8 mouse cellular contexts compared by ENCODE assay signal in the genomic region with DNA sequence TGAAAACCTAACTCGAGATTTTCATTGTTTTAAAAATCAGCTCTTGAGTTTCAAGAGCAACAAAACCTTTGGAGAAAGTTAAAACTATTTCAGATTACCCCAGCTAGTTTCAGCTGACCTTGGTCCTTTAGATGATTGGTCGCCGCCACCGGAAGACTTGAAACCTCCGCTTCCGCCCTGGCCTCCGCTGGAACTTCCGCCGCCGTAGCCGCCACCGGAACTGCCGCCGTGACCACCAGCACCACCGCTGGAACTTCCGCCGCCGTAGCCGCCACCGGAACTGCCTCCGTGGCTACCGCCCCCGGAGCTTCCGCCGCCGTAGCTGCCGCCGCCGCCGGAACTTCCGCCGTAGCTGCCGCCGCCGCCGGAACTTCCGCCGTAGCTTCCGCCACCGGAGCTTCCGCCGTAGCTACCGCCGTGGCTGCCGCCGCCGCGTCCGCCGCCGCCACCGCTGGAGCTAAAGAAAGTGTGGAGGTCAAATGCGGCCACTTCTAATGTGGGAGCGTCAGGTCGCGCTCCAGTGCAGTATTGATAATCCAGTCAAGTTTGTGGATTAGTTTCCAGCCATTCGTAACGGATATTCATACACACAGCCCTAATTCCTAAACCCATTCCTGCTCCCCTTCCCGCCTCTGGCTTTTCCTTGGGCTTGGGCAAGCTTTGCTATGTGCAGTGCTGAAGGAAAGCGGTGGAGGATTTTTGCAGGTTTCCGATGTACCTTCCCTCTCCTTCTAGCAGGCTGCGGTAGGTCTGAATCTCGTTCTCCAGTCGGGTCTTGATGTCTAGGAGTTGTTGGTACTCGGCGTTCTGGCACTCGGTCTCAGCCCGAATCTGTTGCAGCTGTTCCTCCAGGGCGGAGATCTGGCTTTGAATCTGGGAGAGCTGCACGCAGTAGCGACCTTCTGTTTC. TPM values are rescaled to one million over a fixed set of nuclear protein-coding genes. Genes with fewer than 3 reads are reported as not detected.
DNase-seq lines count a peak whose midpoint lies in the region; ATAC-seq and TF ChIP-seq lines count a peak whose summit lies in the region.

No protein-coding gene starts in this region.

- no peaks in the 10 kb centered on the region for H3K36me3 ChIP-seq in erythroblast, embryonic 14.5 days (ENCODE audit: control insufficient read depth)
- no peaks in the 10 kb centered on the region for H3K36me3 ChIP-seq in embryonic facial prominence, embryonic 14.5 days (ENCODE audit: control insufficient read depth, insufficient read depth, low read length)
- 0 out of 2 replicates have a peak, but pooled peaks cover 2% of the 10 kb centered on the region for H3K36me3 ChIP-seq in heart, embryonic 10.5 days
- no peaks in the 10 kb centered on the region for H3K36me3 ChIP-seq in kidney, embryonic 15.5 days
- no peaks in the 10 kb centered on the region for H3K36me3 ChIP-seq in limb, embryonic 15.5 days
- no peaks in the 10 kb centered on the region for H3K36me3 ChIP-seq in midbrain, postnatal 0 days (ENCODE audit: insufficient read depth, low read length)

- ATAC-seq in erythroblast, adult 5-6 weeks (replicated peaks; ENCODE audit: low FRiP score, poor library complexity, severe bottlenecking): no peak
- peak; percentile 88 for ATAC-seq in embryonic facial prominence, embryonic 14.5 days (ENCODE audit: low read depth)
- peak; percentile 87 for ATAC-seq in kidney, embryonic 15.5 days (replicated peaks; ENCODE audit: low FRiP score)
- peak; percentile 53; the same call in 1 of the 2 replicates for ATAC-seq in limb, embryonic 15.5 days (ENCODE audit: insufficient number of reproducible peaks, low FRiP score, low TSS enrichment, low read depth)
- peak; percentile 68; the same call in 1 of the 2 replicates for ATAC-seq in midbrain, postnatal 0 days (ENCODE audit: low FRiP score)

- peaks cover 12% of the 10 kb centered on the region; the same call in 1 of the 2 replicates for H3K9me3 ChIP-seq in erythroblast, embryonic 14.5 days (ENCODE audit: control insufficient read depth, low read length)
- H3K9me3 ChIP-seq in embryonic facial prominence, embryonic 14.5 days (ENCODE audit: control insufficient read depth, low read length): no peaks in the 10 kb centered on the region
- no peaks in the 10 kb centered on the region for H3K9me3 ChIP-seq in heart, embryonic 10.5 days
- H3K9me3 ChIP-seq in kidney, embryonic 15.5 days (replicated peaks): no peaks in the 10 kb centered on the region
- H3K9me3 ChIP-seq in limb, embryonic 15.5 days: no peaks in the 10 kb centered on the region
- no peaks in the 10 kb centered on the region for H3K9me3 ChIP-seq in midbrain, postnatal 0 days (ENCODE audit: low read length)

- 1% methylated on average over 61 of the region's 71 CpGs for WGBS in embryonic facial prominence, embryonic 14.5 days
- WGBS in heart, embryonic 10.5 days: 3% methylated on average over 71 of the region's 71 CpGs
- WGBS in kidney, embryonic 15.5 days: 2% methylated on average over 71 of the region's 71 CpGs
- WGBS in limb, embryonic 15.5 days: 1% methylated on average over 71 of the region's 71 CpGs
- WGBS in midbrain, postnatal 0 days: 1% methylated on average over 70 of the region's 71 CpGs

- H3K4me3 ChIP-seq in erythroblast, embryonic 14.5 days (replicated peaks): peak overlapping the region; percentile 63
- peak overlapping the region; percentile 56 for H3K4me3 ChIP-seq in embryonic facial prominence, embryonic 14.5 days (ENCODE audit: low read depth, low read length)
- peak overlapping the region; percentile 68 for H3K4me3 ChIP-seq in heart, embryonic 10.5 days
- peak overlapping the region; percentile 72 for H3K4me3 ChIP-seq in kidney, embryonic 15.5 days (replicated peaks)
- peak overlapping the region; percentile 58 for H3K4me3 ChIP-seq in limb, embryonic 15.5 days
- H3K4me3 ChIP-seq in midbrain, postnatal 0 days (ENCODE audit: low read depth, low read length): peak overlapping the region; percentile 60

- H3K4me1 ChIP-seq in erythroblast, embryonic 14.5 days (ENCODE audit: control insufficient read depth): peaks cover 5% of the 10 kb centered on the region
- no peaks in the 10 kb centered on the region for H3K4me1 ChIP-seq in embryonic facial prominence, embryonic 14.5 days (ENCODE audit: control insufficient read depth, insufficient read depth, low read length)
- H3K4me1 ChIP-seq in heart, embryonic 10.5 days: no peaks in the 10 kb centered on the region
- 0 out of 2 replicates have a peak, but pooled peaks cover 10% of the 10 kb centered on the region for H3K4me1 ChIP-seq in kidney, embryonic 15.5 days
- peaks cover 10% of the 10 kb centered on the region; the same call in 1 of the 2 replicates for H3K4me1 ChIP-seq in limb, embryonic 15.5 days
- no peaks in the 10 kb centered on the region for H3K4me1 ChIP-seq in midbrain, postnatal 0 days (ENCODE audit: insufficient read depth, low read length)

- DNase-seq in embryonic facial prominence, embryonic 14.5 days (ENCODE audit: low spot score): peak; percentile 92
- DNase-seq in heart, embryonic 10.5 days (ENCODE audit: low spot score): peak; percentile 91
- peak; percentile 87 for DNase-seq in midbrain, postnatal 0 days (ENCODE audit: low spot score)
- DNase-seq in spleen, postnatal 10 days (ENCODE audit: low spot score in 2 of 2): peak; percentile 39 to 82

- peaks cover 17% of the 10 kb centered on the region for H3K27me3 ChIP-seq in erythroblast, embryonic 14.5 days (ENCODE audit: control insufficient read depth)
- H3K27me3 ChIP-seq in embryonic facial prominence, embryonic 14.5 days (replicated peaks; ENCODE audit: control insufficient read depth, insufficient read depth, low read length): no peaks in the 10 kb centered on the region; the same call in 1 of the 2 replicates
- peaks cover 30% of the 10 kb centered on the region for H3K27me3 ChIP-seq in heart, embryonic 10.5 days (ENCODE audit: insufficient read depth, poor library complexity, severe bottlenecking)
- H3K27me3 ChIP-seq in kidney, embryonic 15.5 days: peaks cover 3% of the 10 kb centered on the region; the same call in 1 of the 2 replicates
- H3K27me3 ChIP-seq in limb, embryonic 15.5 days: 0 out of 2 replicates have a peak, but pooled peaks cover 7% of the 10 kb centered on the region
- no peaks in the 10 kb centered on the region for H3K27me3 ChIP-seq in midbrain, postnatal 0 days (ENCODE audit: insufficient read depth, low read length)

- H3K9ac ChIP-seq in embryonic facial prominence, embryonic 14.5 days (ENCODE audit: low read depth, low read length): peak overlapping the region; percentile 75
- peak overlapping the region; percentile 70 for H3K9ac ChIP-seq in kidney, embryonic 15.5 days
- H3K9ac ChIP-seq in limb, embryonic 15.5 days: peak overlapping the region; percentile 52
- peak overlapping the region; percentile 74 for H3K9ac ChIP-seq in midbrain, postnatal 0 days (replicated peaks; ENCODE audit: low read length, poor library complexity, severe bottlenecking)

- peak overlapping the region; percentile 77 for H3K4me2 ChIP-seq in embryonic facial prominence, embryonic 14.5 days (ENCODE audit: low read depth, low read length)
- peak overlapping the region; percentile 65 for H3K4me2 ChIP-seq in kidney, embryonic 15.5 days
- peak overlapping the region; percentile 58 for H3K4me2 ChIP-seq in limb, embryonic 15.5 days
- peak overlapping the region; percentile 75 for H3K4me2 ChIP-seq in midbrain, postnatal 0 days (ENCODE audit: low read depth, low read length, poor library complexity, severe bottlenecking)

- peak overlapping the region; percentile 98 for H3K27ac ChIP-seq in embryonic facial prominence, embryonic 14.5 days (replicated peaks; ENCODE audit: low read depth, low read length)
- peak overlapping the region; percentile 93 for H3K27ac ChIP-seq in heart, embryonic 10.5 days
- H3K27ac ChIP-seq in kidney, embryonic 15.5 days: peak overlapping the region; percentile 100
- H3K27ac ChIP-seq in limb, embryonic 15.5 days: peak overlapping the region; percentile 98
- H3K27ac ChIP-seq in midbrain, postnatal 0 days (ENCODE audit: low read depth, low read length): peak overlapping the region; percentile 95

- TF ChIP-seq CTCF in midbrain, postnatal 0 days (IDR thresholded peaks at IDR 0.05): no peak

RNA-seq across cellular contexts. Expression of a gene that starts 3.1 kb away (rescaled TPM):
- polyA plus RNA-seq in erythroblast, embryonic 14.5 days (2012): 0.22 and 0.51 TPM in 2 replicates
- not detected in 2 replicates for total RNA-seq in erythroblast, adult 5-6 weeks (2015; ENCODE audit: low replicate concordance)
- total RNA-seq in erythroblast, adult 5-6 weeks (2017; ENCODE audit: low replicate concordance): not detected in 2 replicates
- polyA plus RNA-seq in embryonic facial prominence, embryonic 14.5 days (2014; fragmentation: Nextera tagmentation; extraction: Ambion mirVana): 76.8 and 167 TPM in 2 replicates
- 11.4 and 14.6 TPM in 2 replicates for polyA plus RNA-seq in heart, embryonic 10.5 days (2016; fragmentation: Nextera tagmentation; extraction: Ambion mirVana)
- 28.7 and 35.2 TPM in 2 replicates for polyA plus RNA-seq in kidney, embryonic 15.5 days (2015; fragmentation: Nextera tagmentation; extraction: Ambion mirVana)
- polyA plus RNA-seq in limb, embryonic 15.5 days (2015; fragmentation: Nextera tagmentation; extraction: Ambion mirVana): 625 and 642 TPM in 2 replicates
- total RNA-seq in midbrain, postnatal 0 days (2014; rRNA removed): 6.7 and 18.3 TPM in 2 replicates
- polyA plus RNA-seq in midbrain, postnatal 0 days (2015; fragmentation: Nextera tagmentation; extraction: Ambion mirVana): 35.7 and 39.2 TPM in 2 replicates

RNA-seq across cellular contexts. Expression of a gene that starts 11.4 kb away (rescaled TPM):
- not detected in 2 replicates for polyA plus RNA-seq in erythroblast, embryonic 14.5 days (2012)
- not detected in 2 replicates for total RNA-seq in erythroblast, adult 5-6 weeks (2015; ENCODE audit: low replicate concordance)
- total RNA-seq in erythroblast, adult 5-6 weeks (2017; ENCODE audit: low replicate concordance): not detected in 2 replicates
- 2.8 and 3.4 TPM in 2 replicates for polyA plus RNA-seq in embryonic facial prominence, embryonic 14.5 days (2014; fragmentation: Nextera tagmentation; extraction: Ambion mirVana)
- polyA plus RNA-seq in heart, embryonic 10.5 days (2016; fragmentation: Nextera tagmentation; extraction: Ambion mirVana): 0.20 and 0.39 TPM in 2 replicates
- 0.10 and 0.31 TPM in 2 replicates for polyA plus RNA-seq in kidney, embryonic 15.5 days (2015; fragmentation: Nextera tagmentation; extraction: Ambion mirVana)
- 0.14 and 0.17 TPM in 2 replicates for polyA plus RNA-seq in limb, embryonic 15.5 days (2015; fragmentation: Nextera tagmentation; extraction: Ambion mirVana)
- 0.93 TPM in 1 of 2 replicates, not detected in the other for total RNA-seq in midbrain, postnatal 0 days (2014; rRNA removed)
- polyA plus RNA-seq in midbrain, postnatal 0 days (2015; fragmentation: Nextera tagmentation; extraction: Ambion mirVana): 0.33 and 0.66 TPM in 2 replicates

RNA-seq across cellular contexts. Expression of a gene that starts 35.2 kb away (rescaled TPM):
- not detected in 2 replicates for polyA plus RNA-seq in erythroblast, embryonic 14.5 days (2012)
- not detected in 2 replicates for total RNA-seq in erythroblast, adult 5-6 weeks (2015; ENCODE audit: low replicate concordance)
- not detected in 2 replicates for total RNA-seq in erythroblast, adult 5-6 weeks (2017; ENCODE audit: low replicate concordance)
- polyA plus RNA-seq in embryonic facial prominence, embryonic 14.5 days (2014; fragmentation: Nextera tagmentation; extraction: Ambion mirVana): 3.2 and 6.1 TPM in 2 replicates
- not detected in 2 replicates for polyA plus RNA-seq in heart, embryonic 10.5 days (2016; fragmentation: Nextera tagmentation; extraction: Ambion mirVana)
- polyA plus RNA-seq in kidney, embryonic 15.5 days (2015; fragmentation: Nextera tagmentation; extraction: Ambion mirVana): not detected in 2 replicates
- polyA plus RNA-seq in limb, embryonic 15.5 days (2015; fragmentation: Nextera tagmentation; extraction: Ambion mirVana): not detected in 2 replicates
- total RNA-seq in midbrain, postnatal 0 days (2014; rRNA removed): 1.0 TPM in 1 of 2 replicates, not detected in the other
- 0.22 and 0.28 TPM in 2 replicates for polyA plus RNA-seq in midbrain, postnatal 0 days (2015; fragmentation: Nextera tagmentation; extraction: Ambion mirVana)

RNA-seq across cellular contexts. Expression of a gene that starts 36.0 kb away (rescaled TPM):
- polyA plus RNA-seq in erythroblast, embryonic 14.5 days (2012): not detected in 2 replicates
- not detected in 2 replicates for total RNA-seq in erythroblast, adult 5-6 weeks (2015; ENCODE audit: low replicate concordance)
- total RNA-seq in erythroblast, adult 5-6 weeks (2017; ENCODE audit: low replicate concordance): not detected in 2 replicates
- 0.22 TPM in 1 of 2 replicates, not detected in the other for polyA plus RNA-seq in embryonic facial prominence, embryonic 14.5 days (2014; fragmentation: Nextera tagmentation; extraction: Ambion mirVana)
- polyA plus RNA-seq in heart, embryonic 10.5 days (2016; fragmentation: Nextera tagmentation; extraction: Ambion mirVana): not detected in 2 replicates
- not detected in 2 replicates for polyA plus RNA-seq in kidney, embryonic 15.5 days (2015; fragmentation: Nextera tagmentation; extraction: Ambion mirVana)
- polyA plus RNA-seq in limb, embryonic 15.5 days (2015; fragmentation: Nextera tagmentation; extraction: Ambion mirVana): 0.15 and 0.61 TPM in 2 replicates
- total RNA-seq in midbrain, postnatal 0 days (2014; rRNA removed): 2.0 TPM in 1 of 2 replicates, not detected in the other
- 0.21 and 0.31 TPM in 2 replicates for polyA plus RNA-seq in midbrain, postnatal 0 days (2015; fragmentation: Nextera tagmentation; extraction: Ambion mirVana)

RNA-seq across cellular contexts. Expression of a gene that starts 48.3 kb away (rescaled TPM):
- polyA plus RNA-seq in erythroblast, embryonic 14.5 days (2012): not detected in 2 replicates
- not detected in 2 replicates for total RNA-seq in erythroblast, adult 5-6 weeks (2015; ENCODE audit: low replicate concordance)
- not detected in 2 replicates for total RNA-seq in erythroblast, adult 5-6 weeks (2017; ENCODE audit: low replicate concordance)
- 0.24 and 0.42 TPM in 2 replicates for polyA plus RNA-seq in embryonic facial prominence, embryonic 14.5 days (2014; fragmentation: Nextera tagmentation; extraction: Ambion mirVana)
- not detected in 2 replicates for polyA plus RNA-seq in heart, embryonic 10.5 days (2016; fragmentation: Nextera tagmentation; extraction: Ambion mirVana)
- 0.09 TPM in 1 of 2 replicates, not detected in the other for polyA plus RNA-seq in kidney, embryonic 15.5 days (2015; fragmentation: Nextera tagmentation; extraction: Ambion mirVana)
- not detected in 2 replicates for polyA plus RNA-seq in limb, embryonic 15.5 days (2015; fragmentation: Nextera tagmentation; extraction: Ambion mirVana)
- total RNA-seq in midbrain, postnatal 0 days (2014; rRNA removed): 0.11 and 1.2 TPM in 2 replicates
- 0.46 and 0.54 TPM in 2 replicates for polyA plus RNA-seq in midbrain, postnatal 0 days (2015; fragmentation: Nextera tagmentation; extraction: Ambion mirVana)
